Mouse (Mus musculus) intestine, postnatal 0 days (tissue): ENCODE data around the gene Tbc1d24. TPM values are rescaled to one million over a fixed set of nuclear protein-coding genes. Genes with fewer than 3 reads are reported as not detected.

Experiments
- ATAC-seq: fragments of 200-750 bp; cut with Nextera tagmentation; 2 replicates; pipeline ENCODE4 v1.8.0; 2017; ENCODE audit warnings: mild to moderate bottlenecking, moderate TSS enrichment, moderate library complexity
- H3K27ac ChIP-seq: fragments of 300-500 bp; sonication (generic); 2 replicates; pipeline ENCODE4 v1.5.1; 2014; ENCODE audit warnings: mild to moderate bottlenecking, low read depth, low read length, moderate library complexity
- H3K27me3 ChIP-seq: fragments of 300-500 bp; sonication (generic); replicated peaks from 2 replicates; pipeline ENCODE4 v1.6.1; 2014; ENCODE audit warnings: low read length, mixed read lengths; ENCODE audit not compliant: control insufficient read depth, insufficient read depth
- H3K36me3 ChIP-seq: fragments of 300-500 bp; sonication (generic); 2 replicates; pipeline ENCODE4 v1.6.1; 2014; ENCODE audit warnings: mild to moderate bottlenecking, moderate library complexity; ENCODE audit not compliant: control insufficient read depth, insufficient read depth
- H3K4me1 ChIP-seq: fragments of 300-500 bp; sonication (generic); replicated peaks from 2 replicates; pipeline ENCODE4 v1.6.1; 2014; ENCODE audit warnings: antibody characterized with exemption, low read length, mixed read lengths; ENCODE audit not compliant: control insufficient read depth, insufficient read depth
- H3K4me2 ChIP-seq: fragments of 300-500 bp; sonication (generic); replicated peaks from 2 replicates; pipeline ENCODE4 v1.6.1; 2014; ENCODE audit warnings: low read depth, mild to moderate bottlenecking, moderate library complexity
- H3K4me3 ChIP-seq: fragments of 300-500 bp; sonication (generic); 2 replicates; pipeline ENCODE4 v1.5.1; 2014; ENCODE audit warnings: low read depth, low read length
- H3K9ac ChIP-seq: fragments of 300-500 bp; sonication (generic); 2 replicates; pipeline ENCODE4 v1.6.1; 2014; ENCODE audit warnings: mild to moderate bottlenecking, low read depth, low read length
- H3K9me3 ChIP-seq: fragments of 300-500 bp; sonication (generic); 2 replicates; pipeline ENCODE4 v1.6.1; 2016; ENCODE audit warnings: mixed run types; ENCODE audit not compliant: control insufficient read depth
- CTCF ChIP-seq: sonication (generic); IDR thresholded peaks from 2 replicates; pipeline ENCODE4 v1.5.1; 2016; ENCODE audit warnings: low read depth, mild to moderate bottlenecking, control low read depth, antibody characterized with exemption, moderate library complexity
- WGBS: fragments of 180-500 bp; shearing (Covaris S2); extraction: QIAGEN DNeasy Blood & Tissue Kit; methylation state at CpG from one replicate; pipeline ENCODE4 v1.1.7; 2014; 5-methylcytosine and 5-hydroxymethylcytosine counted together
- polyA plus RNA-seq: library from polyadenylated mRNA; unstranded; fragments of >200 nt; fragmentation: Nextera tagmentation; extraction: Ambion mirVana; gene quantifications from 2 replicates; pipeline ENCODE4 v1.2.1, GENCODE M21; 2015

Gene Tbc1d24
- 3.1 and 3.4 TPM in 2 replicates for polyA plus RNA-seq

GRCm38 (mm10) chr17:24205284-24205888, at the start of gene Tbc1d24:
Tbc1d24 (minus strand) TSS chr17:24205562.
- peak within 1 kb of the TSS; percentile 75 for H3K27ac ChIP-seq
- no peaks in the 10 kb centered on the region for H3K9me3 ChIP-seq
- no peaks in the 10 kb centered on the region; the same call in 1 of the 2 replicates for H3K36me3 ChIP-seq
- H3K9ac ChIP-seq: peak within 1 kb of the TSS; percentile 41
- TF ChIP-seq CTCF: no peak
- WGBS: under 1% methylated on average over 64 of the region's 65 CpGs
- ATAC-seq: peak; percentile 46
- H3K27me3 ChIP-seq: peaks cover 10% of the 10 kb centered on the region; the same call in 1 of the 2 replicates
- H3K4me1 ChIP-seq: peaks cover 18% of the 10 kb centered on the region
- H3K4me2 ChIP-seq: peak within 1 kb of the TSS; percentile 97
- H3K4me3 ChIP-seq: peak within 1 kb of the TSS; percentile 63

GRCm38 (mm10) chr17:24252329-24252728, 47.0 kb upstream of the Tbc1d24 start:
- 95% methylated on average over 2 of the region's 2 CpGs for WGBS
- ATAC-seq: no peak
- Histone ChIP-seq H3K4me2 (no peak overlapping the region), H3K27ac (no peak overlapping the region), H3K4me1 (no peaks in the 10 kb centered on the region), H3K27me3 (no peaks in the 10 kb centered on the region), H3K36me3 (peaks cover 7% of the 10 kb centered on the region; the same call in 1 of the 2 replicates), H3K9ac (no peak overlapping the region), H3K4me3 (no peak overlapping the region), H3K9me3 (no peaks in the 10 kb centered on the region)
- TF ChIP-seq CTCF: no peak

GRCm38 (mm10) chr17:24251320-24252069, 46.1 kb upstream of the Tbc1d24 start, which contains the start of gene Ccnf:
Ccnf (minus strand) TSS chr17:24251484.
- no peaks in the 10 kb centered on the region for H3K27me3 ChIP-seq
- peaks cover 12% of the 10 kb centered on the region; the same call in 1 of the 2 replicates for H3K36me3 ChIP-seq
- peak; percentile 66 for TF ChIP-seq CTCF
- peak within 1 kb of the TSS; percentile 78 for H3K4me2 ChIP-seq
- H3K9me3 ChIP-seq: no peaks in the 10 kb centered on the region
- peak within 1 kb of the TSS; percentile 63 for H3K9ac ChIP-seq
- peak; percentile 100 for ATAC-seq
- H3K4me3 ChIP-seq: peak within 1 kb of the TSS; percentile 68
- under 1% methylated on average over 47 of the region's 48 CpGs for WGBS
- H3K27ac ChIP-seq: peak within 1 kb of the TSS; percentile 29; the same call in 1 of the 2 replicates
- H3K4me1 ChIP-seq: no peaks in the 10 kb centered on the region

GRCm38 (mm10) chr17:24250988-24251319, 45.6 kb upstream of the Tbc1d24 start:
- H3K9ac ChIP-seq: peak overlapping the region; percentile 63
- under 1% methylated on average over 32 of the region's 32 CpGs for WGBS
- peaks cover 16% of the 10 kb centered on the region; the same call in 1 of the 2 replicates for H3K36me3 ChIP-seq
- peak overlapping the region; percentile 78 for H3K4me2 ChIP-seq
- no peaks in the 10 kb centered on the region for H3K4me1 ChIP-seq
- no peaks in the 10 kb centered on the region for H3K27me3 ChIP-seq
- peak overlapping the region; percentile 68 for H3K4me3 ChIP-seq
- H3K27ac ChIP-seq: peak overlapping the region; percentile 11; the same call in 1 of the 2 replicates
- no peaks in the 10 kb centered on the region for H3K9me3 ChIP-seq
- no peak for TF ChIP-seq CTCF
- no peak for ATAC-seq

GRCm38 (mm10) chr17:24248641-24249040, 43.3 kb upstream of the Tbc1d24 start:
- WGBS: 94% methylated on average over 2 of the region's 2 CpGs
- 0 out of 2 replicates have a peak, but pooled peaks cover 2% of the 10 kb centered on the region for H3K9me3 ChIP-seq
- H3K9ac ChIP-seq: no peak overlapping the region
- TF ChIP-seq CTCF: peak; percentile 45
- no peak overlapping the region for H3K4me3 ChIP-seq
- H3K27ac ChIP-seq: no peak overlapping the region; the same call in 1 of the 2 replicates
- no peak overlapping the region for H3K4me2 ChIP-seq
- ATAC-seq: no peak
- no peaks in the 10 kb centered on the region for H3K4me1 ChIP-seq
- H3K27me3 ChIP-seq: no peaks in the 10 kb centered on the region
- peaks cover 34% of the 10 kb centered on the region for H3K36me3 ChIP-seq

- no peak overlapping the region for H3K4me2 ChIP-seq
- no peaks in the 10 kb centered on the region for H3K27me3 ChIP-seq
- ATAC-seq: no peak
- peaks cover 74% of the 10 kb centered on the region for H3K36me3 ChIP-seq
- no peaks in the 10 kb centered on the region for H3K4me1 ChIP-seq
- no peak overlapping the region; the same call in 1 of the 2 replicates for H3K27ac ChIP-seq
- no peak overlapping the region for H3K9ac ChIP-seq
- H3K9me3 ChIP-seq: 0 out of 2 replicates have a peak, but pooled peaks cover 2% of the 10 kb centered on the region
- H3K4me3 ChIP-seq: no peak overlapping the region
- 98% methylated on average over 8 of the region's 8 CpGs for WGBS
- TF ChIP-seq CTCF: no peak
Measured at GRCm38 (mm10) chr17:24244061-24244460, 38.7 kb upstream of the Tbc1d24 start.
